Mouse (Mus musculus) neural tube, embryonic 13.5 days (tissue): ENCODE results near the gene Dgkq. TPM values are rescaled to one million over a fixed set of nuclear protein-coding genes. Genes with fewer than 3 reads are reported as not detected.

ENCODE experiments used
- ATAC-seq: fragments of 200-750 bp; cut with Nextera tagmentation; 2 replicates; pipeline ENCODE4 v1.8.0; 2017; ENCODE audit warnings: low read depth, mild to moderate bottlenecking, moderate TSS enrichment, moderate library complexity
- H3K27ac ChIP-seq: fragments of 300-500 bp; sonication (generic); replicated peaks from 2 replicates; pipeline ENCODE4 v1.5.1; 2015; ENCODE audit warnings: moderate library complexity, mild to moderate bottlenecking, inconsistent platforms
- H3K27me3 ChIP-seq: fragments of 300-500 bp; sonication (generic); 2 replicates; pipeline ENCODE4 v1.6.1; 2015; ENCODE audit warnings: mild to moderate bottlenecking, inconsistent platforms
- H3K36me3 ChIP-seq: fragments of 300-500 bp; sonication (generic); 2 replicates; pipeline ENCODE4 v1.6.1; 2015; ENCODE audit warnings: mild to moderate bottlenecking, inconsistent platforms
- H3K4me1 ChIP-seq: fragments of 300-500 bp; sonication (generic); replicated peaks from 2 replicates; pipeline ENCODE4 v1.6.1; 2015; ENCODE audit warnings: inconsistent platforms
- H3K4me2 ChIP-seq: fragments of 300-500 bp; sonication (generic); 2 replicates; pipeline ENCODE4 v1.6.1; 2015; ENCODE audit warnings: inconsistent platforms, mild to moderate bottlenecking, moderate library complexity
- H3K4me3 ChIP-seq: fragments of 300-500 bp; sonication (generic); 2 replicates; pipeline ENCODE4 v1.5.1; 2015; ENCODE audit warnings: mild to moderate bottlenecking, inconsistent platforms
- H3K9ac ChIP-seq: fragments of 300-500 bp; sonication (generic); 2 replicates; pipeline ENCODE4 v1.6.1; 2015; ENCODE audit warnings: moderate library complexity, mild to moderate bottlenecking, inconsistent platforms
- H3K9me3 ChIP-seq: fragments of 300-500 bp; sonication (generic); 2 replicates; pipeline ENCODE4 v1.6.1; 2016; ENCODE audit warnings: inconsistent platforms
- WGBS: fragments of 180-500 bp; shearing (Covaris S2); methylation state at CpG from one replicate; pipeline ENCODE4 v1.1.7; 2015; 5-methylcytosine and 5-hydroxymethylcytosine counted together
- polyA plus RNA-seq: library from polyadenylated mRNA; unstranded; fragments of >200 nt; fragmentation: Nextera tagmentation; extraction: Ambion mirVana; gene quantifications from 2 replicates; pipeline ENCODE4 v1.2.1, GENCODE M21; 2015

Dgkq gene
- polyA plus RNA-seq, 1 experiment from 2014 or later = 19.5 TPM

DNA sequence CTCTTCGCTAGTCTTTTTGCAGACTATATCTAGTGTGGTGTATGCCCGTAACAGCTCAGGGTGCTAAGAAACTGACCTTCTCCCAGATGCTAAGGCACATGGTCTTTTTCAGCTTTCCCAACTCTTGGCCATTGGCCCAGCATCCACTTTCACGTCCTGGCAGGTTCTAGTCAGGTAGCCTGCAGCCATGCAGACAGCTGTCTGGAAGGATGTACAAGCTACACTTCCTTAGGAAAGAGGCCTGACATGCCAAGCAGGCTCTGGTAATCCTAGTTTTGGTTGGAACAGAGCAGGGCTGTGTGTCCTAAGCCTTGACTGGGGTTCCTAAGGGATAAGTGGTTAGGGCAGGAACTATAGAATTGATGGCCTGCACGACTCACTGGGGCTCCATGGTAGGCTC lies 6.7 kb downstream of the Dgkq start:
- Histone ChIP-seq H3K9ac (no peak overlapping the region), H3K4me2 (no peak overlapping the region), H3K27ac (no peak overlapping the region), H3K36me3 (peaks cover 9% of the 10 kb centered on the region), H3K9me3 (no peaks in the 10 kb centered on the region), H3K4me3 (no peak overlapping the region), H3K4me1 (peaks cover 25% of the 10 kb centered on the region), H3K27me3 (no peaks in the 10 kb centered on the region; the same call in 1 of the 2 replicates)
- WGBS = 86% methylated on average over 4 of the region's 4 CpGs
- ATAC-seq = no peak

DNA sequence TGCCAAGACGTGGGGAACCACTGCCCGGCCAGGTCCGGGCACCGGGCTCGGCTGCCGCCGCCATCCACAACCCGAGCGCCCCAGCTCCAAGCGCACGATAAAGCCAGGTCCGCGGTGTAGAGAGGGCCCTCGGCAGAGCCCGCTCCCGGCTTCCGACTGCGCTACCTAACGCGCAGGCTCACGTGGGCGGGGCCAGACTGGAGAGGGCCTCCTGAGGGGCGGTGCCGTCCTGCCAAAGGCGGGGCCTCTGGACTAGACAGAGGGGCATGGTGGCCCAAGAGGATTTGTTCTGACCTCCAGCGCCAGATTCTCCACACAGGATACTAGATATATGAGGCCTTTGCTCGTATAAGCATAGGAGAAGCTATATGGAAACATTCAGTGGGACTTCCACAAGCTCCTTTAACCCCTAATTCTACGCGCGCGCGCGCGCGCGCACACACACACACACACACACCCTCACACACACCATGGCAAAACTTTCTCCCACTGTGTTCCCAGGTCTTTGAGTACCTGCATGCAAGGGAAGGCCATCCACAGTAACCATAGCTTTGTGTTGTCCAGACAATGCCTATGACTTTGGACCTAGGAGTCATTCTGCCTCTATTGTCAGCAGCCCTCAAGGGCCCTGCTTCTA lies 8.7 kb downstream of the Dgkq start:
- H3K9me3 ChIP-seq = no peaks in the 10 kb centered on the region
- H3K4me1 ChIP-seq = peaks cover 25% of the 10 kb centered on the region
- peak overlapping the region; percentile 71 for H3K4me2 ChIP-seq
- ATAC-seq = peak; percentile 98
- no peaks in the 10 kb centered on the region for H3K27me3 ChIP-seq
- peaks cover 28% of the 10 kb centered on the region for H3K36me3 ChIP-seq
- 11% methylated on average over 36 of the region's 36 CpGs for WGBS
- peak overlapping the region; percentile 50; the same call in 1 of the 2 replicates for H3K27ac ChIP-seq
- H3K4me3 ChIP-seq = peak overlapping the region; percentile 76
- peak overlapping the region; percentile 93 for H3K9ac ChIP-seq

DNA sequence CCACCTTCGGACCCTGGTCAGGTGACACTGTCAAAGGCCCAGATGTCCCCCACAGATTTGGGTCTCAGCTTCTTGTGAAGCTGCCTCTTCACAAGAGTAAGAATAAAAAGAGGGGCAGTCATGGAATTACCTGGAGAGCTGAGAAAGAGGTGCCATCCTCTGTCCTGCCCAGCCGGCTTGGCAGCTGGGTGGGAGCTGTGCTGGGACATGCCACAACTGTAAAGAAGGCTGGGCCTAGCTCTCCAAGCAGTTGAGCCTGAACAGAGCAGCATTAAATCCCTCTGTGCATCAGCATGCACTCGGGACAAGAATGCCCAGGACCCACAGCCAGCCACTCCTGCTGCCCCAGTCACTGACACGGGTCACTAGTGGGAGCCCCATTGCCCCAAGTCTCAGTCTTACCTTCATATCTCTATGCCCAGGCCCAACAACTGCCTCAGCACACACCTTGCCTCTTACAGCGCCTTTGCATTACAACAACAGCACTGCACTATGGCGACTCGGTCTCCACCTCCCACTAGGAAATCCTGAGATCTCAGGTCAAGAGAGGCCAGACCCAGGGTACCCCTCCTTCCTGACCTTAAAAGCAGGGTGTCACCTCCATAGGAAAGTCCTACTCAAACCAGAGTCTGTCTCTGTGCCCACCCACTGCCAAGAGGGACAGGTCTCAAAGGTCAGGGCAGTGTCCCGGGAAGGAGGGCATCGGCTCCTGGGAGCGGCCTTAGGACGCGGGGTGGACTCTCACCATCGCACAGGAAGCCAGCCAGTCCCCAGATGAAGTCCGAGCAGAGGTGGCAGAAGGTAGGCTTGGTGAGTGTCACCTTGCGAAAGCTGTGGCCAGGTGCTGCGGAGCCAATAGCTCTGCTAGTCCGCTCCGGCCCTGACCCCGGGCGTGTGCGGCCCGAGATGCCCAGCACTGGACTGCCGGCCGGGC lies 9.5 kb downstream of the Dgkq start, which contains the start of gene Idua:
Idua (plus strand) TSS at position 634 of the 934 bp plus-strand sequence.
- peak; percentile 59 for ATAC-seq
- Histone ChIP-seq H3K9me3 (no peaks in the 10 kb centered on the region), H3K9ac (peak within 1 kb of the TSS; percentile 93), H3K4me1 (peaks cover 25% of the 10 kb centered on the region), H3K27me3 (no peaks in the 10 kb centered on the region), H3K27ac (peak within 1 kb of the TSS; percentile 50; the same call in 1 of the 2 replicates), H3K4me3 (peak within 1 kb of the TSS; percentile 76), H3K36me3 (peaks cover 36% of the 10 kb centered on the region), H3K4me2 (peak within 1 kb of the TSS; percentile 71)
- WGBS = 9% methylated on average over 24 of the region's 24 CpGs

DNA sequence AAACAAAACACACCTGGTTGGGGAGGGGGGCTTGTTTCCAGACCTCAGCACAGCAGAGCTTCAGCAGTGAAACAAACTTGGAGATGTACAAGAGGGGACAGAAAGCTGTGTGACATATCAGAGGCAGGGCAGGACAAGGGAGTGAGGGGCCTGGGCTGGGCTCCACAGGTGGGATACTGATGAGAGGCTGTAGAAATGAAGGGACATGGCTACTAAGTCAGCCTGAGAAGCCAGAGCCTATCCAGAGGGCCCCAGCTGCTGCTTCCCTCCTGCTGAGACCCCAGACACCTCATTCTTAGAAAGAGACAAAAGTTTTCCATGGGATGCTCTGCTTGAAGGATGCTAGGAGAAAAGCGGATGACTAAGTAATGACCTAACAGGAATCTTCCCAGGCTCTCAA lies 10.9 kb downstream of the Dgkq start:
- no peak for ATAC-seq
- no peak overlapping the region for H3K4me3 ChIP-seq
- no peaks in the 10 kb centered on the region for H3K27me3 ChIP-seq
- 0 out of 2 replicates have a peak overlapping the region, but pooled peaks have one; percentile 71 for H3K4me2 ChIP-seq
- H3K27ac ChIP-seq = no peak overlapping the region
- peaks cover 25% of the 10 kb centered on the region for H3K4me1 ChIP-seq
- 0 out of 2 replicates have a peak overlapping the region, but pooled peaks have one; percentile 12 for H3K9ac ChIP-seq
- H3K36me3 ChIP-seq = peaks cover 50% of the 10 kb centered on the region
- H3K9me3 ChIP-seq = no peaks in the 10 kb centered on the region
- 76% methylated on average over 1 of the region's 1 CpGs for whole genome bisulfite sequencing

- Histone ChIP-seq H3K27me3 (no peaks in the 10 kb centered on the region), H3K36me3 (peaks cover 62% of the 10 kb centered on the region), H3K4me1 (peaks cover 25% of the 10 kb centered on the region), H3K9me3 (no peaks in the 10 kb centered on the region), H3K4me2 (no peak overlapping the region), H3K4me3 (no peak overlapping the region), H3K27ac (no peak overlapping the region), H3K9ac (no peak overlapping the region)
- no peak for ATAC-seq
- 81% methylated on average over 5 of the region's 5 CpGs for WGBS
These were observed 12.1 kb downstream of the Dgkq start for GRCm38 (mm10) chr5:108657406-108657805.

- H3K36me3 ChIP-seq = peaks cover 70% of the 10 kb centered on the region
- no peak for ATAC-seq
- H3K9me3 ChIP-seq = no peaks in the 10 kb centered on the region
- no peaks in the 10 kb centered on the region for H3K27me3 ChIP-seq
- H3K9ac ChIP-seq = no peak overlapping the region
- no peak overlapping the region for H3K4me2 ChIP-seq
- WGBS = 96% methylated on average over 15 of the region's 15 CpGs
- H3K4me3 ChIP-seq = no peak overlapping the region
- peaks cover 25% of the 10 kb centered on the region for H3K4me1 ChIP-seq
- no peak overlapping the region for H3K27ac ChIP-seq
These were observed 13.4 kb downstream of the Dgkq start for GRCm38 (mm10) chr5:108655891-108656650.

DNA sequence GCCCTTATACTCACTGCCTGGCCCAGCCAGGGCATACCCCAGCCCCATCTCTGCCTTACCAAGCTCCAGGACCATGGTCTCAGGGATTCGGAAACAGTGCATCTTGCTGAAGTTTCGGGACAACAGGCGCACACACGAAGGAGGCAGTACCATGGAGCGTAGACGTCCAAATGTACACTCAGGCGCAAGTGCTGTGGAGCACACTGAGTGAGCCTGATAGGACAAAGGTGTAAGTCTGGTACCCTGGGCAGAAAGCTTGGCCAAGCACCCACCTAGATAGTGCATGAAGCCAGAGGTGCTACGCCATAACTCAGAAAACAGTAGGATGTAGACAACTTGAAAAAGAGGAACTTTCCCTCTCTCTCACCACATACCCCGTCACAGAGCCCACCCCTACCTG lies 14.1 kb downstream of the Dgkq start:
- Histone ChIP-seq H3K4me1 (peaks cover 22% of the 10 kb centered on the region), H3K27me3 (no peaks in the 10 kb centered on the region), H3K4me2 (no peak overlapping the region), H3K4me3 (no peak overlapping the region), H3K36me3 (peaks cover 77% of the 10 kb centered on the region), H3K9me3 (no peaks in the 10 kb centered on the region), H3K9ac (no peak overlapping the region), H3K27ac (no peak overlapping the region)
- WGBS = 94% methylated on average over 9 of the region's 9 CpGs
- no peak for ATAC-seq

DNA sequence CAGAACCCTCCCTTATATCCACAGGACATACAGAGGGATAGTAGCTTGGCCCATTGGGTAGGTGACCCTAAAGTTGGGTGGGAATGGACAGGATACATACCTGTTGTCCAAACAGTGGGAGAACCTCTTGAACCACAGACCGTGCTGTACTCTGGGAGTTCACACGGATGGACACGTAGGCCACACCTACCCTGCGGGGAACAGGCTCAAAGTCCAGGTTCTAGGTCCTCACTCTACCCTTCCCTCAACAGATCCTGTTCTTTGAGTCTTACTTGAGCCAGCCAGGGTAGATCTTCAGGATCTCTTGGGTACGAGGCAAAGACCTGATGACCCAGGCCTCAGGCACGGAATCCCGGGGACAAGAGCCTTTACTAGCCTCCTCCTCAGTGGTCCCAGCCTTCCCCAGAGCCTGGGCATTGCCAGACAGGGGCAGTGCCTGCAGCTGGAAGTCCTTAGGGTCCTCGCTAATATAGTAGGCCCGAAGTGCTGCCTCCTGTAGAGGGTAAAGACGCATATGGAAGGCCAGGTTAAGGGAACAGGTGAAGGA lies 15.0 kb downstream of the Dgkq start:
- ATAC-seq = no peak
- WGBS = 94% methylated on average over 10 of the region's 10 CpGs
- Histone ChIP-seq H3K4me2 (no peak overlapping the region), H3K4me1 (peaks cover 16% of the 10 kb centered on the region), H3K36me3 (peaks cover 86% of the 10 kb centered on the region), H3K4me3 (no peak overlapping the region), H3K27me3 (no peaks in the 10 kb centered on the region), H3K27ac (no peak overlapping the region), H3K9ac (no peak overlapping the region), H3K9me3 (no peaks in the 10 kb centered on the region)

DNA sequence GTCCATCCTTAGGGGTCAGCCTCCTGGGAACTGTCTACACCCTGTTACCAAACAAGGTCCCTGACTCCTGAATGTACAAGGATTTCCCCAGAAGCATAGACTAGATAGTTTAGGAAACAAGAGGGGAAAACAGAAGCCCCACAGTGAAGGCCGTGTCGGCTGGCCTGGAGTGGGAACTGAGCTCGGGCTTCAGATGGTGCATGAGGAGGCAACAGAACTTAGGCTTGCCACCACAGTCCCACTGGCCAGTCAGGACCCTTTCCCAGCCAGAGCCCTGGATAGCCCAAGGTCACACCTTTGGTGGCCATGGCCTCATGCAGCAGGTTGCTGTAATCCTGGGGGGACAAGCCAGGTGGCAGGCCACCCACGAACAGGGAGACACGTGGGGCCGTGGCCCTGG lies 16.1 kb downstream of the Dgkq start:
- Histone ChIP-seq H3K4me2 (no peak overlapping the region), H3K4me1 (peaks cover 6% of the 10 kb centered on the region; the same call in 1 of the 2 replicates), H3K4me3 (no peak overlapping the region), H3K9ac (no peak overlapping the region), H3K36me3 (peaks cover 94% of the 10 kb centered on the region), H3K27me3 (no peaks in the 10 kb centered on the region), H3K27ac (no peak overlapping the region), H3K9me3 (no peaks in the 10 kb centered on the region)
- no peak for ATAC-seq
- WGBS = 87% methylated on average over 6 of the region's 6 CpGs

DNA sequence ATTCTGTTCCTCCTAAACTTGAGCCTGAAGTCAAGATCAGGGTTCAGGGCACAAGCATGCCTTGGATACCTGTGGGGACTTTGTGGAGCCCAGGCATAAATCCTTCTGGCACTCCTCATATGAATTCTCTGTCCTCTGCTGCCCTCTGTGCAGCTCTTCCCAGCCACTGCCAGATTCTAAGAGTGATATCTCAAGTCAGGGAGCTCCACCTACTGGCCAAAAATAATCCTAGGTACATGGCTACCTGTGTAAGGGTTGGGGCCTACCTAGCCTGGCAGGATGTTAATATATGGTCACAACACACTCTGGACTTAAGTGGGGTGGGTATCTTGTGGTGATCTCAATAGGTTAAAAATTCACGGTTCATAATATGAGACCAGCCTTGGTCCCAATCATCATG lies 17.6 kb downstream of the Dgkq start:
- 59% methylated on average over 1 of the region's 1 CpGs for WGBS
- H3K4me3 ChIP-seq = no peak overlapping the region
- H3K36me3 ChIP-seq = peaks cover 95% of the 10 kb centered on the region
- no peak overlapping the region for H3K4me2 ChIP-seq
- no peaks in the 10 kb centered on the region for H3K27me3 ChIP-seq
- no peaks in the 10 kb centered on the region for H3K9me3 ChIP-seq
- peak; percentile 37 for ATAC-seq
- H3K9ac ChIP-seq = no peak overlapping the region
- no peaks in the 10 kb centered on the region for H3K4me1 ChIP-seq
- H3K27ac ChIP-seq = no peak overlapping the region

DNA sequence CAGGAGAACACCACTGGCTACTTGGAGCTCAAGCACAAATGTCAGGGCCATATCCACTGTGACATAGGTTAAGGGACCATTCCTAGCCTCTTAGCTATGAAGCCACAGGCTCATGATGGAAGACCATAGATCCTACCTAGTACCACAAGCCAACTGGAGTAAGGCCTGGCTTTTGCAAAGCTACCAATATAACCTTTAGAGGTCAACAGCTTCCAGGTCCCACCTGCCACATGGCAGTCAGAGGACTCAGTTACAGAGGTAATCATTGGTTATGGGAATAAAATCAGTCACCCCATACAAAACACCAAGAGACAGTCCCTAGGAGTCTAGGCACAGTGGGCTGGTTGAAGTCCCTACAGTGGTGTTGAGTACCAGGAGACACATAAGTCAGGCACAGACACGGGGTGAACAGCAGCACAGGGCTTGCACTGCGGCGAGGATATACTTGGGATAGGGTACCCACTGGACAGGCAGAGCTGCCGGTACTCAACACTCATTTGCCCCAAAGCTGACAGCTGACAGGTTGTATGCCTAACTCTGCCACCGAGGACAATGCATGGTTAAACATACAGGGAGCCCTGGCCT lies 18.2 kb downstream of the Dgkq start:
- Histone ChIP-seq H3K9ac (no peak overlapping the region), H3K9me3 (no peaks in the 10 kb centered on the region), H3K4me1 (no peaks in the 10 kb centered on the region), H3K4me3 (no peak overlapping the region), H3K27ac (no peak overlapping the region), H3K36me3 (peaks cover 95% of the 10 kb centered on the region), H3K27me3 (no peaks in the 10 kb centered on the region), H3K4me2 (no peak overlapping the region)
- WGBS = 81% methylated on average over 5 of the region's 5 CpGs
- ATAC-seq = 0 out of 2 replicates have a peak, but pooled peaks have one; percentile 33
